Mouse (Mus musculus) cortical plate, adult 2 months (tissue): Measurements from ENCODE around the gene Nxpe5.

ENCODE experiments used
- CTCF ChIP-seq: fragments of 200-500 bp; IDR thresholded peaks from 2 replicates; pipeline ENCODE4 v1.5.1; 2011; ENCODE audit warnings: mild to moderate bottlenecking, control low read depth, low read length; ENCODE audit not compliant: insufficient read depth; ENCODE audit errors: extremely low read depth
- POLR2A ChIP-seq: fragments of 200-500 bp; IDR thresholded peaks from 2 replicates; pipeline ENCODE4 v1.6.1; 2011; ENCODE audit warnings: mild to moderate bottlenecking, low read length, control low read depth; ENCODE audit not compliant: insufficient read depth; ENCODE audit errors: extremely low read depth

GRCm38 (mm10) chr5:138268980-138269379 is 43.3 kb downstream of the Nxpe5 start:
- TF ChIP-seq CTCF (no peak), POLR2A (no peak)
